Mouse (Mus musculus): ENCODE results near the gene Ppm1l.
A peak's percentile ranks its signal among the peaks of the same experiment; 100 is the strongest.

Gene Ppm1l

GRCm38 (mm10) chr3:69489669-69490068, 173.0 kb downstream of the Ppm1l start:
- no peak for DNase-seq (ENCODE audit: low read depth, low spot score)

GRCm38 (mm10) chr3:69490981-69491681, 174.5 kb downstream of the Ppm1l start:
- DNase-seq (ENCODE audit: low read depth, low spot score): no peak

- no peak for DNase-seq (ENCODE audit: low read depth, low spot score)
These were observed 177.8 kb downstream of the Ppm1l start for GRCm38 (mm10) chr3:69494233-69495010.

- no peak for DNase-seq (ENCODE audit: low read depth, low spot score)
These were observed 180.5 kb downstream of the Ppm1l start for GRCm38 (mm10) chr3:69497178-69497577.

GRCm38 (mm10) chr3:69502009-69502408, 185.3 kb downstream of the Ppm1l start:
- no peak for DNase-seq (ENCODE audit: low read depth, low spot score)

- DNase-seq (ENCODE audit: low read depth, low spot score): no peak
These were observed 185.9 kb downstream of the Ppm1l start for GRCm38 (mm10) chr3:69502527-69502926.

- DNase-seq (ENCODE audit: low read depth, low spot score): no peak
These were observed 188.4 kb downstream of the Ppm1l start for GRCm38 (mm10) chr3:69505090-69505489.

GRCm38 (mm10) chr3:69506352-69506751, 189.7 kb downstream of the Ppm1l start:
- peak; percentile 19 for DNase-seq (ENCODE audit: low read depth, low spot score)

- no peak for DNase-seq (ENCODE audit: low read depth, low spot score)
These were observed 192.8 kb downstream of the Ppm1l start for GRCm38 (mm10) chr3:69509411-69509952.

- DNase-seq (ENCODE audit: low read depth, low spot score): peak; percentile 19
These were observed 195.2 kb downstream of the Ppm1l start for GRCm38 (mm10) chr3:69511881-69512280.

- no peak for DNase-seq (ENCODE audit: low read depth, low spot score)
These were observed 195.7 kb downstream of the Ppm1l start for GRCm38 (mm10) chr3:69512402-69512801.

GRCm38 (mm10) chr3:69515730-69516350, 199.2 kb downstream of the Ppm1l start:
- no peak for DNase-seq (ENCODE audit: low read depth, low spot score)

GRCm38 (mm10) chr3:69519188-69519587, 202.5 kb downstream of the Ppm1l start:
- no peak for DNase-seq (ENCODE audit: low read depth, low spot score)

GRCm38 (mm10) chr3:69519789-69520558, 203.3 kb downstream of the Ppm1l start:
- DNase-seq (ENCODE audit: low read depth, low spot score): no peak

- no peak for DNase-seq (ENCODE audit: low read depth, low spot score)
These were observed 205.6 kb downstream of the Ppm1l start for GRCm38 (mm10) chr3:69522270-69522669.

- peak; percentile 39 for DNase-seq (ENCODE audit: low read depth, low spot score)
These were observed 207.9 kb downstream of the Ppm1l start for GRCm38 (mm10) chr3:69524356-69525071.

GRCm38 (mm10) chr3:69525072-69525529, 208.4 kb downstream of the Ppm1l start:
- DNase-seq (ENCODE audit: low read depth, low spot score): no peak

- no peak for DNase-seq (ENCODE audit: low read depth, low spot score)
These were observed 210.7 kb downstream of the Ppm1l start for GRCm38 (mm10) chr3:69527384-69527783.

GRCm38 (mm10) chr3:69529576-69529975, 212.9 kb downstream of the Ppm1l start:
- no peak for DNase-seq (ENCODE audit: low read depth, low spot score)

GRCm38 (mm10) chr3:69531511-69531910, 214.8 kb downstream of the Ppm1l start:
- no peak for DNase-seq (ENCODE audit: low read depth, low spot score)

- DNase-seq (ENCODE audit: low read depth, low spot score): no peak
These were observed 216.0 kb downstream of the Ppm1l start for GRCm38 (mm10) chr3:69532687-69533086.

Measured in CD4-positive, CD25-positive, alpha-beta regulatory T cell, adult 2 months (primary cell).